8 mouse cellular contexts compared by ENCODE assay signal in genomic region chr10:127059174-127059967, GRCm38 (mm10). TPM values are rescaled to one million over a fixed set of nuclear protein-coding genes. Genes with fewer than 3 reads are reported as not detected.
A peak's percentile ranks its signal among the peaks of the same experiment; 100 is the strongest.
DNase-seq lines count a peak whose midpoint lies in the region; ATAC-seq and TF ChIP-seq lines count a peak whose summit lies in the region.

No protein-coding gene starts in this region.

- under 1% methylated on average over 63 of the region's 92 CpGs for WGBS in hindbrain, embryonic 14.5 days
- 2% methylated on average over 76 of the region's 92 CpGs for WGBS in midbrain, embryonic 11.5 days

- TF ChIP-seq CTCF in gastrocnemius, adult 2 months (IDR thresholded peaks at IDR 0.05) = no peak

- peak; percentile 24 for DNase-seq in gastrocnemius, adult 2 months
- DNase-seq in gastrocnemius, adult 18-20 months (ENCODE audit: low spot score) = no peak
- peak; percentile 46 for DNase-seq in thymus, postnatal 14 days
- no peak for DNase-seq in thymus, postnatal 10 days (ENCODE audit: low spot score in 2 of 2)
- no peak for DNase-seq in hindbrain, embryonic 14.5 days (ENCODE audit: low spot score)
- DNase-seq in midbrain, embryonic 11.5 days (ENCODE audit: low spot score, missing footprints) = no peak
- no peak for DNase-seq in adipocyte (ENCODE audit: low spot score)

- H3K27me3 ChIP-seq in hindbrain, embryonic 14.5 days (ENCODE audit: control insufficient read depth, insufficient read depth, low read length) = no peaks in the 10 kb centered on the region
- H3K27me3 ChIP-seq in midbrain, embryonic 11.5 days (ENCODE audit: control insufficient read depth, insufficient read depth, low read length) = no peaks in the 10 kb centered on the region; the same call in 1 of the 2 replicates

- H3K36me3 ChIP-seq in hindbrain, embryonic 14.5 days (replicated peaks; ENCODE audit: control insufficient read depth, insufficient read depth) = peaks cover 37% of the 10 kb centered on the region
- peaks cover 13% of the 10 kb centered on the region; the same call in 1 of the 2 replicates for H3K36me3 ChIP-seq in midbrain, embryonic 11.5 days (ENCODE audit: control insufficient read depth, insufficient read depth, low read length)

- H3K4me1 ChIP-seq in hindbrain, embryonic 14.5 days (replicated peaks; ENCODE audit: control insufficient read depth, insufficient read depth, low read length) = peaks cover 26% of the 10 kb centered on the region
- H3K4me1 ChIP-seq in midbrain, embryonic 11.5 days (ENCODE audit: control insufficient read depth, insufficient read depth, low read length) = peaks cover 25% of the 10 kb centered on the region

- no peak for ATAC-seq in hindbrain, embryonic 14.5 days (ENCODE audit: low FRiP score)
- ATAC-seq in midbrain, embryonic 11.5 days (ENCODE audit: low FRiP score) = peak; percentile 6
- ATAC-seq in erythroid progenitor cell, adult 5-6 weeks (replicated peaks; ENCODE audit: low FRiP score, poor library complexity, severe bottlenecking) = no peak

- intact Hi-C loops in gastrocnemius, adult 2 months (cut with DNase I) = no loop called here

- peak overlapping the region; percentile 96 for H3K9ac ChIP-seq in hindbrain, embryonic 14.5 days
- H3K9ac ChIP-seq in midbrain, embryonic 11.5 days (ENCODE audit: low read length) = peak overlapping the region; percentile 90

- peak overlapping the region; percentile 60 for H3K4me2 ChIP-seq in hindbrain, embryonic 14.5 days (replicated peaks)
- H3K4me2 ChIP-seq in midbrain, embryonic 11.5 days = peak overlapping the region; percentile 93

- no peaks in the 10 kb centered on the region for H3K9me3 ChIP-seq in hindbrain, embryonic 14.5 days (ENCODE audit: control insufficient read depth, low read length)
- no peaks in the 10 kb centered on the region for H3K9me3 ChIP-seq in midbrain, embryonic 11.5 days (ENCODE audit: control insufficient read depth, low read length)

- peak overlapping the region; percentile 48 for H3K27ac ChIP-seq in gastrocnemius, adult 2 months
- peak overlapping the region; percentile 98 for H3K27ac ChIP-seq in hindbrain, embryonic 14.5 days
- peak overlapping the region; percentile 79 for H3K27ac ChIP-seq in midbrain, embryonic 11.5 days (ENCODE audit: low read depth, low read length)

- peak overlapping the region; percentile 89 for H3K4me3 ChIP-seq in gastrocnemius, adult 2 months
- peak overlapping the region; percentile 90 for H3K4me3 ChIP-seq in hindbrain, embryonic 14.5 days (replicated peaks; ENCODE audit: low read length)
- H3K4me3 ChIP-seq in midbrain, embryonic 11.5 days (ENCODE audit: low read depth, low read length) = peak overlapping the region; percentile 78

RNA-seq across cellular contexts. Expression of gene March9, which starts 0.6 kb away (rescaled TPM):
- 1 to 10 TPM in 1 of 2 experiments, under 1 TPM in 1; 0.45 to 1.2 TPM for total RNA-seq in gastrocnemius, adult 2 months (2021)
- 1 to 10 TPM in 1 of 2 experiments, under 1 TPM in 1; 0.39 to 1.0 TPM for total RNA-seq in gastrocnemius, adult 18-20 months (2021)
- 12.0 and 12.9 TPM in 2 replicates for polyA plus RNA-seq in hindbrain, embryonic 14.5 days (2014; fragmentation: Nextera tagmentation; extraction: Ambion mirVana)
- 3.2 and 3.7 TPM in 2 replicates for polyA plus RNA-seq in midbrain, embryonic 11.5 days (2014; fragmentation: Nextera tagmentation; extraction: Ambion mirVana)
- not detected in 2 replicates for total RNA-seq in erythroid progenitor cell, adult 5-6 weeks (2015; ENCODE audit: low replicate concordance)
- not detected in 2 replicates for total RNA-seq in erythroid progenitor cell, adult 5-6 weeks (2017; ENCODE audit: low replicate concordance)

RNA-seq across cellular contexts. Expression of gene Cdk4, which starts 4.0 kb away (rescaled TPM):
- 10 to 100 TPM; 33.5 to 40.5 TPM for total RNA-seq in gastrocnemius, adult 2 months (2021)
- 10 to 100 TPM; 42.2 to 45.6 TPM for total RNA-seq in gastrocnemius, adult 18-20 months (2021)
- 764 and 784 TPM in 2 replicates for polyA plus RNA-seq in hindbrain, embryonic 14.5 days (2014; fragmentation: Nextera tagmentation; extraction: Ambion mirVana)
- 2,818 and 2,848 TPM in 2 replicates for polyA plus RNA-seq in midbrain, embryonic 11.5 days (2014; fragmentation: Nextera tagmentation; extraction: Ambion mirVana)
- total RNA-seq in erythroid progenitor cell, adult 5-6 weeks (2015; ENCODE audit: low replicate concordance) = 84.3 and 107 TPM in 2 replicates
- 42.7 and 99.2 TPM in 2 replicates for total RNA-seq in erythroid progenitor cell, adult 5-6 weeks (2017; ENCODE audit: low replicate concordance)

RNA-seq across cellular contexts. Expression of gene Tspan31, which starts 10.7 kb away (rescaled TPM):
- total RNA-seq in gastrocnemius, adult 2 months (2021) = 10 to 100 TPM; 21.6 to 29.9 TPM
- total RNA-seq in gastrocnemius, adult 18-20 months (2021) = 10 to 100 TPM; 22.4 to 23.4 TPM
- 54.4 and 83.3 TPM in 2 replicates for polyA plus RNA-seq in hindbrain, embryonic 14.5 days (2014; fragmentation: Nextera tagmentation; extraction: Ambion mirVana)
- 98.6 and 117 TPM in 2 replicates for polyA plus RNA-seq in midbrain, embryonic 11.5 days (2014; fragmentation: Nextera tagmentation; extraction: Ambion mirVana)
- 13.0 and 18.0 TPM in 2 replicates for total RNA-seq in erythroid progenitor cell, adult 5-6 weeks (2015; ENCODE audit: low replicate concordance)
- total RNA-seq in erythroid progenitor cell, adult 5-6 weeks (2017; ENCODE audit: low replicate concordance) = 6.6 and 8.5 TPM in 2 replicates

RNA-seq across cellular contexts. Expression of gene Cyp27b1, which starts 11.3 kb away (rescaled TPM):
- total RNA-seq in gastrocnemius, adult 2 months (2021) = under 1 TPM in 1 of 2 experiments, not detected in 1; 0.11 TPM
- under 1 TPM in 1 of 2 experiments, not detected in 1; 0.19 TPM for total RNA-seq in gastrocnemius, adult 18-20 months (2021)
- 0.08 TPM in 1 of 2 replicates, not detected in the other for polyA plus RNA-seq in hindbrain, embryonic 14.5 days (2014; fragmentation: Nextera tagmentation; extraction: Ambion mirVana)
- not detected in 2 replicates for polyA plus RNA-seq in midbrain, embryonic 11.5 days (2014; fragmentation: Nextera tagmentation; extraction: Ambion mirVana)
- total RNA-seq in erythroid progenitor cell, adult 5-6 weeks (2015; ENCODE audit: low replicate concordance) = not detected in 2 replicates
- total RNA-seq in erythroid progenitor cell, adult 5-6 weeks (2017; ENCODE audit: low replicate concordance) = not detected in 2 replicates

RNA-seq across cellular contexts. Expression of gene Agap2, which starts 15.7 kb away (rescaled TPM):
- 1 to 10 TPM; 1.6 TPM for total RNA-seq in gastrocnemius, adult 2 months (2021)
- 1 to 10 TPM; 1.3 to 1.7 TPM for total RNA-seq in gastrocnemius, adult 18-20 months (2021)
- polyA plus RNA-seq in hindbrain, embryonic 14.5 days (2014; fragmentation: Nextera tagmentation; extraction: Ambion mirVana) = 6.7 and 8.2 TPM in 2 replicates
- 0.66 and 0.89 TPM in 2 replicates for polyA plus RNA-seq in midbrain, embryonic 11.5 days (2014; fragmentation: Nextera tagmentation; extraction: Ambion mirVana)
- 1.1 and 3.8 TPM in 2 replicates for total RNA-seq in erythroid progenitor cell, adult 5-6 weeks (2015; ENCODE audit: low replicate concordance)
- total RNA-seq in erythroid progenitor cell, adult 5-6 weeks (2017; ENCODE audit: low replicate concordance) = 2.2 and 51.8 TPM in 2 replicates

Comparison
In these comparisons a context has a peak if more than half of its experiments do, and no peak if none do; other contexts are left out.
1. DNase-seq: peak in gastrocnemius, adult 2 months (single experiment) and thymus, postnatal 14 days (single experiment); none in gastrocnemius, adult 18-20 months (single experiment), thymus, postnatal 10 days (0 of 2), hindbrain, embryonic 14.5 days (single experiment), midbrain, embryonic 11.5 days (single experiment) and adipocyte (single experiment).
2. H3K27ac ChIP-seq: peak in every context shown above with its lines; median percentile 98 in hindbrain, embryonic 14.5 days; 79 in midbrain, embryonic 11.5 days; 48 in gastrocnemius, adult 2 months.
3. Peak in every context shown above with its lines, with median percentiles within 50 percentile points of each other: H3K4me3 ChIP-seq.